Mouse (Mus musculus) ES-E14 (cell line): ENCODE measurements around the gene Acot9.

Experiments used
- CHD2 ChIP-seq: IDR thresholded peaks from 2 replicates; pipeline ENCODE4 v1.6.1; 2014; ENCODE audit warnings: mild to moderate bottlenecking, low read depth, low read length, inconsistent platforms
- ZC3H11A ChIP-seq: IDR thresholded peaks from 2 replicates; pipeline ENCODE4 v1.6.1; 2012; ENCODE audit warnings: low read depth, mild to moderate bottlenecking, inconsistent platforms, low read length, borderline replicate concordance
- ZNF384 ChIP-seq: IDR thresholded peaks from 2 replicates; pipeline ENCODE4 v1.6.1; 2012; ENCODE audit warnings: low read depth, low read length, inconsistent platforms

- TF ChIP-seq ZC3H11A (no peak), CHD2 (peak; percentile 90), ZNF384 (no peak)
These were observed 75.9 kb downstream of the Acot9 start for GRCm38 (mm10) chrX:155337905-155338721.
